Mouse (Mus musculus) frontal cortex, adult (tissue): Measurements from ENCODE around the gene Gclc.
A peak's percentile ranks its signal among the peaks of the same experiment; 100 is the strongest.

Source experiments
- ATAC-seq: cut with Nextera tagmentation; 2 replicates; pipeline ENCODE4 v1.9.2; 2017; ENCODE audit warnings: mild to moderate bottlenecking, moderate library complexity, mixed read lengths; ENCODE audit not compliant: low TSS enrichment

The Gclc gene

GRCm38 (mm10) chr9:77753853-77754727 is at the start of gene Gclc:
Gene Gclc (plus strand): TSS chr9:77754535.
- peak; percentile 63 for ATAC-seq

- ATAC-seq: no peak
Observed at GRCm38 (mm10) chr9:77706515-77706914, 47.8 kb upstream of the Gclc start.

GRCm38 (mm10) chr9:77707433-77708139 is 46.7 kb upstream of the Gclc start:
- no peak for ATAC-seq

- ATAC-seq: no peak
Observed at GRCm38 (mm10) chr9:77708950-77709349, 45.4 kb upstream of the Gclc start.

GRCm38 (mm10) chr9:77711021-77711569 is 43.2 kb upstream of the Gclc start:
- no peak for ATAC-seq

- ATAC-seq: no peak
Observed at GRCm38 (mm10) chr9:77712816-77713215, 41.5 kb upstream of the Gclc start.

GRCm38 (mm10) chr9:77713301-77713700 is 41.0 kb upstream of the Gclc start:
- ATAC-seq: no peak

- ATAC-seq: no peak
Observed at GRCm38 (mm10) chr9:77715262-77715661, 39.1 kb upstream of the Gclc start.

GRCm38 (mm10) chr9:77716009-77716408 is 38.3 kb upstream of the Gclc start:
- no peak for ATAC-seq

- no peak for ATAC-seq
Observed at GRCm38 (mm10) chr9:77717831-77718435, 36.4 kb upstream of the Gclc start.

GRCm38 (mm10) chr9:77718816-77719411 is 35.4 kb upstream of the Gclc start:
- no peak for ATAC-seq

GRCm38 (mm10) chr9:77719675-77720074 is 34.7 kb upstream of the Gclc start:
- ATAC-seq: no peak

GRCm38 (mm10) chr9:77722381-77722780 is 32.0 kb upstream of the Gclc start:
- ATAC-seq: no peak

GRCm38 (mm10) chr9:77724216-77724615 is 30.1 kb upstream of the Gclc start:
- no peak for ATAC-seq

GRCm38 (mm10) chr9:77725448-77725847 is 28.9 kb upstream of the Gclc start:
- ATAC-seq: no peak

GRCm38 (mm10) chr9:77726018-77726684 is 28.2 kb upstream of the Gclc start:
- ATAC-seq: no peak

GRCm38 (mm10) chr9:77727012-77727411 is 27.3 kb upstream of the Gclc start:
- ATAC-seq: no peak

- no peak for ATAC-seq
Observed at GRCm38 (mm10) chr9:77732067-77732466, 22.3 kb upstream of the Gclc start.

- 0 out of 2 replicates have a peak, but pooled peaks have one; percentile 44 for ATAC-seq
Observed at GRCm38 (mm10) chr9:77737298-77738041, 16.9 kb upstream of the Gclc start.

GRCm38 (mm10) chr9:77741452-77741851 is 12.9 kb upstream of the Gclc start:
- no peak for ATAC-seq

- no peak for ATAC-seq
Observed at GRCm38 (mm10) chr9:77744798-77745197, 9.5 kb upstream of the Gclc start.
